Mouse (Mus musculus): Measurements from ENCODE around the gene Bid.
A peak's percentile ranks its signal among the peaks of the same experiment; 100 is the strongest.
"Not testable (repeated sequence)": the region's sequence is repeated elsewhere in the genome, so short reads cannot be mapped to it uniquely, and the experiment has no call there.

Gene Bid

DNA sequence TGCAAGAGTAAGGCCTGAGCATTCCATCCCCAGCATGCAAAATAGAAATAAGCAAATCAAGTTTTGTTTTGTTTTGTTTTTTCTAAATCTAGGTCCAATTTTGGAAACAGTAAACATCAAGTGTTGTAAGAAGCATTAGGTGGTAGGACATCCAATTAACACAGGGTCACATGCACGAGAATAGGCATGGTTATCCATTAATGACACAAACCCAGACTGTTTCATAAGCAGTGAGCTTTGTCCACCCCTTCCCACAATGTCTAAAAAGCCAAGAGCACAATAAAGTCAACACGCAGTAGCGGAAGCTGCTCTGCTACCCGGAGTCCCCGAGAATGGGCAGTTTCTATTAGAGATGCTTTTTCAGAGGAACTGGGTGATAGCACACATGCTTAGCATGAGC is 11.5 kb downstream of the Bid start:
- no peak for DNase-seq (ENCODE audit: low read depth)

DNA sequence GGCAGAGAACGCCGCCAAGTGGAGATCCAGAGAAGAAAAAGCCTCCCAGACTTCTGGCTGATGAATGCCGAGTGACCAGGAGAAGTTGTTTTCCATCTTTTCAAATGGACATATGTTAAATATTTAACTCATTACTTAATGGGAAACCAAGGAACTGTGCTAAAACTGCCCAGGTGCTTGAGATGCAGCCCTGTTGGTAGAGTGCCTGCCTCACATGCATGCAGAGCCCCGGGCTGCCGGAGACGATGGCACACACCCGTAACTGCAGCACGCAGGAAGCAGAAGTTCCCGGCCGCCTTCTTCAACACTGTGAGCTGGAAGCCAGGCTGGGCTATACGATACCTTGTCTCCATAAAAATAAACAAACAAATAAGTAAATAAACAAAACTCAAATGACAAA is 12.7 kb downstream of the Bid start:
- no peak for DNase-seq (ENCODE audit: low read depth)

DNA sequence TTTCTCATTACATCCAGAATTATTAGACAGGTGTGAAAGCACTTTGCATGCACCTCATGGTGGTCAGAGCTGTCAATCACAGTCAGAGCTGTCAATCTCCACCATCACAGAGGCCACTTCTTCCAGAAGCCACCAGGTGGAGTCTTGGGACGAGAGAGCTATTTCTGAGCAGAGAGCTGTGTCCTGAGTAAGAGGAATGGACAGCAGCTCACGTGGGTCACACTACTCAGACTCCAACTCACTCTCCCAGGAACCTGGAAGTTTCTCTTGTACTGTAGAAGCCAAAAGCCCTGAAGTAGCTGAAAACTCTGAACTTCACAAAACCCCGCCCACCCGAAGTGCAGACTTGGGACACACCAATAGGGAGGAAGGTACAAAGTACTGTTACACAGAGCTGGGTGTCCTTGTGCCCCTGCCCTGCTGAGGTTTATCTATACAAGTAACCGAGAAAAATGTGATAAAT is 13.2 kb downstream of the Bid start:
- peak; percentile 58 for DNase-seq (ENCODE audit: low read depth)

DNA sequence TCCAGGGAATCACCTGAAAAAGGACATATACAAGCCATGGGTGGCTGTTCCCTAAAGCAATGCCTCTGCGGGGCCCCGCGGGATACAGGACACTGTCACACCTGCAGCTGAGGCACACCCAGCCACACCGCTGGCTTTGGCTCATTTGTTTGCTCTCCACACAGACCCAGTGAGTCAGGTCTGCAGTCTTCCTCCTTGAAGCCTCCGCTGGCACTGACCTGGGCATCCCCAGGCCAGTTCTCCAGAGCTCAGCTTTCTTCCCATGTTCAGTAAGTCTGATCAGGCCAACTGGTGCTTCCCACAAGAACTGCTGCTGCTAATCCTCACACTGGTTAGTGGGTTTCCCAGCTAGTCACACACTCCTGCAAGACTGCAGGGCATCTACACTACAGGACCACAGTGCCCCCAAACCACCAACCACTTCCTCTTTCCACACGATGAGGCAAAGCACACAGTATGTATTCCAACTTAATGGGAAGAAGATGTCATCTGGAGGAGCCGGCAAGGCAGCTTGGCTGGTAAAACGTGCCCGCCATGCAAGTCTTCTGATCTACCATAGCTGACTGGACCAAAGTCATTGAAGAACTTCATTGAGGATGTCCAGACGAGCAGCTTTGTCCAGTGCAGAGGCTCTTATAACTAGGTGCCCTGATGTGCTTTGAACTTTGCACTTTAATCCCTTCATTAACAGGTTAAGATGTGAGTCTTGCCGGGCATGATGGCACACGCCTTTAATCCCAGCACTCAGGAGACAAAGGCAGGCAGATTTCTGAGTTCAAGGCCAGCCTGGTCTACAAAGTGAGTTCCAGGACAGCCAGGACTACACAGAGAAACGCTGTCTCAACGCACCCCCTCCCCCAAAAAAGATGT is 14.6 kb downstream of the Bid start:
- no peak for DNase-seq (ENCODE audit: low read depth)

DNA sequence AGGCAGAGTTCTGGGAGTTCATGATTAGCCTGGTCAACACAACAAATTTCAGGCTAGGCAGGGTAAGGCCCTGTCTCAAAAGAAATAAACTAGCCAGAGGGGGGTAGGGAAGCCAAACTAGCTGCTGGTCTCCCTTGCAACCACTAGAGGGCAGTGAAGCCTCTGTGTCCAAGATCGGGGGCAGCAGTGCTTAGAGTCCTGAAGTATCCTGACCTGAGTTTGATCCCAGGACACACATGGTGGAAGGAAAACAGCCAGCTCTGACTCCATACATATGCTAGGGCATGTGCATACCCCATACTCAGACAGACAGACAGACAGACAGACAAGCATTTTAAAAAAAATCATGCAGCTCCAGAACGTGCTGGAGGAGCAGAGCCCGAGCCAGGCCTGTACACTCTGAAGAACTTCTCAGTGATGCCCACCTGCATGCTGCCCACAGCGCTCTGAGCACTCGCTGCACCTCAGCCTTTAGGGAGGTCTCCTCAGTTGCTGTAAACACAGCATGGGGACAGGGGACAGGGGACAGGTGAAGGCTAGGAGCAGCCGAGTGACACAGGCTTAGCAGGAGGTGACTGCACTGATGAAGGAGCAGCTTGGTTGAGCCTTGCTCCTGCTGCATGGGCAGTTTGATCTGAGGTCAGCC is 18.3 kb downstream of the Bid start:
- peak; percentile 43 for DNase-seq (ENCODE audit: low read depth)

DNA sequence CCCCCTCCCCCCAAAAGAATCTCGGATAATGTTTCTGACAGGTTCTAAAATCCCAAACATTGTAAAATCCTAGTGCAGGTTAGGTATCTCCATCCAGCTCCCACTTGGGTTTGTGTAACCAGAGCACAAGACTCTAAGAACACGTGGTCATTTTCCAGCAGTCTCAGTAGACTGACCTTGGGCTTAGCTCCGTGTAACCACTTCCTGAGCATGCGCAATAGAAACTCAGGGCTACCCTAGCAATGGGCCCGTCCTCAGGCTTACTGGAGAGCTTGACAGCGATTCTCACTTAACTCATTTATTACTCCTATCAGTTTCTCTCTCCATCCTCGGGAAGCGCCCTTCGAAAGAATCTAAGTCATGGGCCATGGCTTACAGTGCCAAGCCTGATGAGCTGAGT is 22.1 kb downstream of the Bid start:
- DNase-seq (ENCODE audit: low read depth): no peak

DNA sequence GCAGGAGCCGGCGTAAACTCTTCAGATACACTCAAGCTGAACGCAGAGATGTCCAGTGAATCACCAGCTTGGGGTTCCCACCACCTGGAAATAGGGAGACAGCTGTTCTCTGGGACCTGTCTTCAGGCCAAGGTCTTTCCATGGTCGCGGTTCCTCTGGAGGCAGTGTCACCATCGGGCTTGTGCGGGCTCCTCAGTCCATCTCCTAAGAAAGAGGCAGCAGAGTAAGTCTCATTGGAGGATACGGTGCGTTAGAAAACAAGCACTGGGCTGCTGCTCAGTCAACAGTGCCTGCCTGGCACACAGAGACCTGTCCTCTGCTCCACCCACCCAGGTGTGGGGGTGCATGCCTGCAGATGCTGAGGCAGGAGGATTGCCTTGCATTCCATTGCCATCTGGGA is 22.6 kb downstream of the Bid start:
- DNase-seq (ENCODE audit: low read depth): no peak

DNA sequence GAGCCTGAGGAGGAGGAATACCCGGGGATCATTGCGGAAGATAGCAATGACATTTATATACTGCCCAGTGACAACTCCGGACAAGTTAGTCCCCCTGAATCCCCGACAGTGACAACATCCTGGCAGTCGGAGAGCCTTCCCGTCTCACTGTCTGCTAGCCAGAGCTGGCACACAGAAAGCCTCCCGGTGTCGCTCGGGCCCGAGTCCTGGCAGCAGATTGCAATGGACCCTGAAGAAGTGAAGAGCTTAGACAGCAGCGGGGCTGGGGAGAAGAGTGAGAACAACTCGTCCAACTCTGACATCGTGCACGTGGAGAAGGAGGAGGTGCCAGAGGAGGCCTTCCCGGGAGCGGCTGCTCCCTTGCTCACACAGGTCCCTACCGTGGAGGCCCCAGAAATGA is 30.0 kb downstream of the Bid start:
- DNase-seq (ENCODE audit: low read depth): no peak

DNA sequence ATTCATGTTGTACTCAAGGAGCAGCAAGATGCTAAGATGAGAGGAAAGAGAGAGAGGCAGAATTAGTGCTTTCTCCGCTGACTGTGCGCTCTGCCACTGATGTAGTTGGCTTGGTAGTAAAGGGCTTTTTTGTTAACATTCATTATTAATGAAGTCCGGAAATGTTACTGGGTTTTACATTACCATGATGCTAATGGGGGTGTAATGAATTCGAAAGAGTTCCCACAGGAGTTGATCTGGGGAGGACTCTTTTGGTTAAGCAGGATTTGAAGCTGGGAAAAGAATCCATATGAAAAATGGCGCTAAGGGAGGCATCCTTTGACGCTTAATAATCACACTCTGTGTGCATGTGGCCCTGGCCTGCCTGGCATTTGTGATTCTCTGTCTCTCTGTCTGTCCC is 32.2 kb downstream of the Bid start:
- no peak for DNase-seq (ENCODE audit: low read depth)

DNA sequence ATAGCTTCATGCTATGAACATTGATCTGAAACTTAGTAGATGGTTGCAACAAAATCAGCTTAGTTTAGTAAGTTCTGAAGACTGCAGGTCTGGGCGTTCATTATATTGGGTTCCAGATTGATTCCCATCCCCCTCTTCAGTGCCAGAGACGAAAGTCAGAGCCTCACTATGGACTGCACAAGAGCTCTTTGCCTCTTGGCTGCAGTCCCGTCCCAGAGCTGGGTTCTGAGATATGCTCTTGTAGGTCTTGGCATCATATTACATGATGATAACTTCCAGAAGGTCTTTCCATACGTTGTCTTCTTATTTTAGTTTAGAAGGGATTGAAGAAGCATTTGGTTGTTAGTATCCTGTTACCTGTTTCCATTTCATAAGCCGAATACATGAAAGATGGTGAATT is 37.6 kb downstream of the Bid start:
- no peak for DNase-seq (ENCODE audit: low read depth)

DNA sequence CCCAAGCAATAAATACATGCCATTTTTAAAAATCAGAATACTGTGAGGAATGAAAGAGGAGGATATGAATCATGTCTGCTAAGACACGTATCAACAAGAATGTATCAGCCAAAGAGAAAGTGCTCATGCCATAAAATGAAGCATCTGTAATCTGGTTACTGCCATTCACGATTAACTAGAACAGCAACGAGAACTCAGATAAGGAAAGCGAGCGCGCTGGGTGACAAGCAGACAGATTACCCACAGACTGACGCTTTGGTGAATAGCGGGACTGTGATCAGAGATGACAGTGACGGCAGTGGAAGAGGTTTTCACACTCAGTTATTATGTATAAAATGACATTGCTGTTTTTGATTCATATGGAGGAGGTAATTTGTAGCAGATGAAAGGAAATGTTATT is 42.8 kb downstream of the Bid start:
- DNase-seq (ENCODE audit: low read depth): peak; percentile 48

DNA sequence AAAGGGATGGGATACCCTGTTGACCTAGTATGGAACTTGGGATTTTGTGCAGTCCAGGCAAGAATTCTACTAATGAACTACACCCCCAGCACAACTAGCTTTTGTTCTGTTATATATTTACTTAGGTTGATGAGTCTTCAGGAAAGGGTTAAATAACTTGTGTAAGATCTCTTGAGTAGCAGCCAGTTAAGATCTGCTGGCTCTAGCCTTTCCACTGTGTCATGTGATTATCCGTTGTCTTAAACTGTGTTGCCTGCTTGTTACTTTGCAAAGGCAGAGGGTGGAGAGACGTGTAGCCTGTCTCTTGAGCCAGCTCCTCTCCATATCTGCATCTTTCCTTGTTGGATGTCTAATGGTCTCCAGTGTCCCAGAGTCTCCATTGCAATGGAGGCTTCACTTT is 45.4 kb downstream of the Bid start:
- DNase-seq (ENCODE audit: low read depth): no peak

DNA sequence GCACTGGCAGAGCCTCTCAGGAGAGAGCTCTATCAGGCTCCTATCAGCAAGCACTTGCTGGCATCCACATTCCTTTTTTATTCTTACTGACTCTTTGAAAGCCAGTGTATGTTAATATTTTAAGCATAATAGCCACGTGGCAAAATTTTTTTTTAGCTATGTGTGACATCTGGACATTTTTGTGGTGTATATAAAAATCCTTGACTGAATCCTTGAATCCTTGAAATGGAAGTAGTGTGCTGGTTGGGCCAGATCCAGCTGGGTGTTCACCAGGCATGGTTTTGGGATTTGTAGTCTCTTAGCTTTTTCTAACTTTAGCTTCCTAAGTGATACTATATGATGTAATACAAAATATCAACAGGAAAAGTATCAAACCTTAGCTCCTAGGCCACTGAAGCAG is 47.8 kb downstream of the Bid start:
- no peak for DNase-seq (ENCODE audit: low read depth)

DNA sequence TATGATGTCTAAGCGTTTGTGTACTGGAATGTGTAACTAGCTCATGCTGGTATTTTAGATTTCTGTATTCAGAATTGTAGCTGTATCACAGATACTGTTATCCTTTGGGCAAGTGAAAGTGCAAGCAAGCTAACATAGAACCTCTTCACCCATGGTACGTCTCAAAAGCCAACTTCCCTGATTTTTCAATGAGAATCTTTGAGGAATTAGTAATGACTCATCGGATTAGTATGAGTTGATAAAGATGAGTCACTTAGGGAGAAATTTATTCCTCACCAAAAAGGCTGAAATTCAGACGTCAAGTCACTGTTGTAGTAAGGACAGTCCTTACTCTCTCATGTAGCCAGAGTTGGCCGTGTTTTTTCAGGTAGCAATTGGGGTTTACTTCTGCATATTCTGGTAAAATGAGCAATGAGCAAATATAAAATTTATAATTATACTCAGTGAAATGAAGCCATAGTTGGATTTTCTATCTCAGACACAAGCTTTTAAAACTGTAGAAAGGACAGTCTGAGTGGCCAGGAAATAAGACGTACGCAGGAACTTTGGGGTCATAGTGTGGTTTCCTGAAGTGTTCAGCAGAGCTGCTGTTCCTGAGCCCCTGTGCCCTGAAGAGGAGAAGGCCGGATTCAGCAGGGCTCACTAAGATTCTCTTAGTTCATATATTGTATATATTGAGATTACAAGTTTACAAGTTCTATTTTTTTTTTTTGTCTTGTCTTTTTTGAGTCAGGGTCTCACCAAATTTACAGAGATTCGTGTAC is 50.4 kb downstream of the Bid start:
- no peak for DNase-seq (ENCODE audit: low read depth)

DNA sequence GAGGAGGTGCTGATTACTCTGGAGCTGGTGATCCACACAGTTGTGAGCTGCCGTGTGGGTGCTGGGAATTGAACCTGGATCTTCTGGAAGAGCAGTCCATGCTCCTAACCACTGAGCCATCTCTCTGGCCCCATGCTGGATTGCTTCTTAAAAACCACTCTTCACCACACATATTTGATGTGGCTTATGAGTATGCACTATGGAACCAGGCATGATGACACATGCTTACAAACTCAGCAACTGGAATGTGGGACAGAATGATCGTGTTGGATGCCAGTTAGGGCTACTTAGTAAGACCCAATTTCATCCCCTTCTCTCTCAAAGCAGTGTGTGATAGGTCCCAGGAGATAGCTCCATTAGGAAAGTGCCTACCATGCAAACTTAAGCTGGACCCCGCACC is 56.6 kb downstream of the Bid start:
- DNase-seq (ENCODE audit: low read depth): no peak

DNA sequence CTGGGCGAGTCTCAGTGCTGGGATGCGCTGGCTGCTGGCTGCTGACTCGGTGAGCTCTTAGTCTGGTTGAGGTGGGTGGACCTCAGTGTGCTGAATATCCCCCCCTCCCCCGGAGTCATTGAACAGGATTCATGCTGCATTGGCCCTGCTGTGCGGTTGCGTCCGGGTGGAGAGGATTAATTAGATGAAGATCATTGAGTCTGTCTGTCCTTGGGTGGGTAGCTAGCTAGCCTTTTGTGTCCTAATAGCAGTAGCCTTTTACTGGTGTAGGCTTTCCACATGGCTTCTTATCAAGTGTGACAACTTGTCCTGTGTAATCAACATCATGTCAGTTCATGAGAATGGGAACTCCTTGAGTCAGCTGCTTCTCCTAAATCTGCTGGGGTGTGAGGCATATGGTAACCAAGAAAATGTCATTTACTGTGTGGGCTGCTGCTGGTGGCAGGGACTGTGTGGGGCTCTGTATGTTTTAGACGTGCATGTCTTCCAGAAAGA is 58.4 kb downstream of the Bid start:
- DNase-seq (ENCODE audit: low read depth): no peak

DNA sequence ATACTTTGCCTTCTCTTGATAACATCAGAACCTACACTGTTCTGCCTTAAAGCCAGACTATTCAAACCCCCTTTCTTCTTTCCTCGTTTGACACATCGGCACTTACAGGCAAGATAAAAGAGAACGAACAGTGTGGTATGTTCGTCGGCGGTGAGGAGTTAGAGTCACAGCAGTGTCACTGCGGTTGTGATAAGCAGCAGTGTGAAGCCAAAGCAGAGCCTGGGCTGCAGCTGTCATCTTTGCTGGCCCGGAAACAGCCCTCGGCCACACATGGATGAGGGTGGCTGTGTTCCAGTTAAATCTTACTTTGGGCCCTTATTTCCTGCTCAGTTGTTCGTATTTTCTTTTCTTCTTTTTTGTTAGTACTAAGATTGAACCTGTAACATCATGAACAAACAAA is 62.2 kb downstream of the Bid start:
- peak; percentile 75 for DNase-seq (ENCODE audit: low read depth)

DNA sequence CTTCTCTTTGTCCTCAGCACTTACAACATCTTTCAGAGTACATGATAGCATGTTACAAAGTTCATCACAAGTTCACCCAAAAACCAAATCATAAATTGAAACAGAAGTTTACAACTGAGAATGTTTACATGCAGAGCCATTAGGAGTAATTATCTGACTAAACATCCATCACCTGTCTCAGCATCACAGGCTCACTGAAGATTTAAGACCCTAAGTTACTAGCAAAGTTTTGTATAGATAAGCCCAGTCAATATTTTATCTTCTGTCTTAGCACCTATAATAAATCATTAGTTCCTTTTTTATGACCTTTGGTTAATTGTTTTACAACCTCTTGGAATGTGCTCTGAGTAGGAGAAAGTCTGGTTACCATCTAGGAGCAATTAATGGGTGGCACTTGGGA is 65.9 kb downstream of the Bid start:
- not testable (repeated sequence) for DNase-seq (ENCODE audit: low read depth)
